8 mouse cellular contexts compared by ENCODE assay signal in genomic region chr5:113870393-113871040, GRCm38 (mm10). TPM values are rescaled to one million over a fixed set of nuclear protein-coding genes. Genes with fewer than 3 reads are reported as not detected.
DNase-seq lines count a peak whose midpoint lies in the region; ATAC-seq and TF ChIP-seq lines count a peak whose summit lies in the region.

No protein-coding gene starts in this region.

- TF ChIP-seq CTCF in stomach, postnatal 0 days (IDR thresholded peaks at IDR 0.05; ENCODE audit: low read depth) = no peak

- H3K9ac ChIP-seq in stomach, postnatal 0 days (ENCODE audit: low read length) = no peak overlapping the region

- 45% methylated on average over 21 of the region's 21 CpGs for WGBS in limb, embryonic 10.5 days
- 55% methylated on average over 21 of the region's 21 CpGs for WGBS in stomach, postnatal 0 days

- peaks cover 99% of the 10 kb centered on the region for H3K4me1 ChIP-seq in megakaryocyte, embryonic 14.5 days
- peaks cover 75% of the 10 kb centered on the region for H3K4me1 ChIP-seq in limb, embryonic 10.5 days
- peaks cover 14% of the 10 kb centered on the region for H3K4me1 ChIP-seq in stomach, postnatal 0 days (replicated peaks; ENCODE audit: control insufficient read depth, insufficient read depth)

- peak; percentile 79 for DNase-seq in gastrocnemius, postnatal 25 days
- no peak for DNase-seq in limb, embryonic 10.5 days (ENCODE audit: low spot score)
- DNase-seq in stomach, postnatal 0 days (ENCODE audit: low spot score) = no peak
- no peak for DNase-seq in embryo, embryonic 9.5 days (ENCODE audit: extremely low spot score)
- no peak for DNase-seq in ovary, postnatal 10 days (ENCODE audit: low spot score)

- H3K27ac ChIP-seq in limb, embryonic 10.5 days = peak overlapping the region; percentile 88
- peak overlapping the region; percentile 82 for H3K27ac ChIP-seq in stomach, postnatal 0 days (replicated peaks)

- H3K4me2 ChIP-seq in stomach, postnatal 0 days (replicated peaks; ENCODE audit: low read depth) = no peak overlapping the region

- H3K27me3 ChIP-seq in megakaryocyte, embryonic 14.5 days (replicated peaks) = no peaks in the 10 kb centered on the region
- H3K27me3 ChIP-seq in limb, embryonic 10.5 days (ENCODE audit: low read depth, poor library complexity, severe bottlenecking) = no peaks in the 10 kb centered on the region
- H3K27me3 ChIP-seq in stomach, postnatal 0 days (ENCODE audit: control insufficient read depth, insufficient read depth, low read length) = no peaks in the 10 kb centered on the region

- peak overlapping the region; percentile 88 for H3K4me3 ChIP-seq in megakaryocyte, embryonic 14.5 days (replicated peaks)
- H3K4me3 ChIP-seq in limb, embryonic 10.5 days = no peak overlapping the region
- no peak overlapping the region for H3K4me3 ChIP-seq in stomach, postnatal 0 days (ENCODE audit: low read depth, low read length)

- peaks cover 65% of the 10 kb centered on the region for H3K36me3 ChIP-seq in megakaryocyte, embryonic 14.5 days (replicated peaks; ENCODE audit: low read length)
- peaks cover 12% of the 10 kb centered on the region for H3K36me3 ChIP-seq in limb, embryonic 10.5 days
- no peaks in the 10 kb centered on the region for H3K36me3 ChIP-seq in stomach, postnatal 0 days (ENCODE audit: control insufficient read depth, insufficient read depth, low read length)

- peaks cover 4% of the 10 kb centered on the region for H3K9me3 ChIP-seq in megakaryocyte, embryonic 14.5 days
- H3K9me3 ChIP-seq in limb, embryonic 10.5 days (replicated peaks) = no peaks in the 10 kb centered on the region
- H3K9me3 ChIP-seq in stomach, postnatal 0 days (ENCODE audit: control insufficient read depth, low read length) = no peaks in the 10 kb centered on the region

- no peak for TF ChIP-seq EP300 in stomach, postnatal 0 days (optimal IDR thresholded peaks at IDR 0.05)

- ATAC-seq in megakaryocyte, adult 5-6 weeks (ENCODE audit: poor library complexity, severe bottlenecking) = no peak
- ATAC-seq in stomach, postnatal 0 days (ENCODE audit: low FRiP score, low TSS enrichment) = no peak
- no peak for ATAC-seq in activated CD4-positive, CD25-positive, alpha-beta regulatory T cell, adult 4 months

RNA-seq across cellular contexts. Expression of gene Coro1c, which starts 38.0 kb away (rescaled TPM):
- polyA plus RNA-seq in megakaryocyte, embryonic 14.5 days (2012; ENCODE audit: insufficient read depth, low replicate concordance) = 132 and 208 TPM in 2 replicates
- 93.2 and 103 TPM in 2 replicates for total RNA-seq in megakaryocyte, adult 5-6 weeks (2015)
- 141 and 145 TPM in 2 replicates for total RNA-seq in megakaryocyte, adult 5-6 weeks (2017)
- total RNA-seq in gastrocnemius, postnatal 25 days (2021) = 10 to 100 TPM; 11.9 to 17.1 TPM
- 129 and 139 TPM in 2 replicates for polyA plus RNA-seq in limb, embryonic 10.5 days (2016; fragmentation: Nextera tagmentation; extraction: Ambion mirVana)
- polyA plus RNA-seq in stomach, postnatal 0 days (2015; fragmentation: Nextera tagmentation; extraction: Ambion mirVana) = 91.6 and 93.6 TPM in 2 replicates
- 10 to 100 TPM; 59.2 to 70.7 TPM for polyA plus RNA-seq in activated CD4-positive, CD25-positive, alpha-beta regulatory T cell, adult 4 months (2017; shearing (Covaris generic))

RNA-seq across cellular contexts. Expression of gene Selplg, which starts 38.1 kb away (rescaled TPM):
- 39.4 and 167 TPM in 2 replicates for polyA plus RNA-seq in megakaryocyte, embryonic 14.5 days (2012; ENCODE audit: insufficient read depth, low replicate concordance)
- total RNA-seq in megakaryocyte, adult 5-6 weeks (2015) = 718 and 733 TPM in 2 replicates
- total RNA-seq in megakaryocyte, adult 5-6 weeks (2017) = 291 and 312 TPM in 2 replicates
- 1 to 10 TPM in 1 of 2 experiments, under 1 TPM in 1; 0.43 to 1.2 TPM for total RNA-seq in gastrocnemius, postnatal 25 days (2021)
- polyA plus RNA-seq in limb, embryonic 10.5 days (2016; fragmentation: Nextera tagmentation; extraction: Ambion mirVana) = 0.60 and 0.80 TPM in 2 replicates
- 2.0 and 2.6 TPM in 2 replicates for polyA plus RNA-seq in stomach, postnatal 0 days (2015; fragmentation: Nextera tagmentation; extraction: Ambion mirVana)
- polyA plus RNA-seq in activated CD4-positive, CD25-positive, alpha-beta regulatory T cell, adult 4 months (2017; shearing (Covaris generic)) = 100 to 1,000 TPM; 629 to 698 TPM

Comparison
In these comparisons a context has a peak if more than half of its experiments do, and no peak if none do; other contexts are left out.
1. RNA of gene Selplg, which starts 38.1 kb away (polyA plus RNA-seq): 629 to 698 TPM in activated CD4-positive, CD25-positive, alpha-beta regulatory T cell, adult 4 months and 39.4 to 167 TPM in megakaryocyte, embryonic 14.5 days; 2.0 to 2.6 TPM in stomach, postnatal 0 days and 0.60 to 0.80 TPM in limb, embryonic 10.5 days; every median in the first group is over 10 times any median in the second.